Mouse (Mus musculus) urinary bladder, postnatal 4 days (tissue): ENCODE data around the gene Gm20388.
"Not testable (repeated sequence)": the region's sequence is repeated elsewhere in the genome, so short reads cannot be mapped to it uniquely, and the experiment has no call there.

Experiments
- DNase-seq, 2 experiments: peaks; one replicate each; pipeline ENCODE4 v3.0.0; 2021 to 2022; ENCODE audit warnings: low spot score in 2 of 2

Gm20388 gene

DNA sequence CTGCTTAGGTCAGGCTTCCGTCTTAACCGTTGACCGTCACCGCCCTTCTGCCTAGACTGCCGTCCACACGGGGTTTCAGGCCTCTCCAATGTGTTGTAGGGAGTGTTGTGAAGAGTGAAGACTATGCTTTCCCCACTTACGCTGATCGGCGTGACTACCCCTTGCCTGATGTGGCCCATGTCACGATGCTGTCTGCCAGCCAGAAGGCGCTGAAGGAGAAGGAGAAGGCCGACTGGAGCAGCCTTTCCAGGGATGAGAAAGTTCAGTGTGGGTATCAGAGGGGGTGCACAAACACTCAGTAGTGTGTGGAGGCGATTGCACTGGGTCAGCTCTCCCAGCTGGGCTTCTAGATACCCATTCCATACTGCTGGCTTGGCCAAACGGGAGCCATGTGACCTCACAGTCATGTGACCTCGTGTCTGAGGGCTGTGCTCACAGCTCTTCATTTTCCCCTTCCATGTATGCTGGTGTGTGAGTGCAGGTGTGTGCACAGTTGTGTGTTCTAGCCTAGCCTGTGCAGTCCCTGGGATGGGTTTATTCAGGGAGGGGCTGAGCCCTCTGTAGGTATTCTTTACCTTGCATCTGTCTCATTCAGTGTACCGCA lies 762.1 kb downstream of the Gm20388 start:
- no peak for DNase-seq

DNA sequence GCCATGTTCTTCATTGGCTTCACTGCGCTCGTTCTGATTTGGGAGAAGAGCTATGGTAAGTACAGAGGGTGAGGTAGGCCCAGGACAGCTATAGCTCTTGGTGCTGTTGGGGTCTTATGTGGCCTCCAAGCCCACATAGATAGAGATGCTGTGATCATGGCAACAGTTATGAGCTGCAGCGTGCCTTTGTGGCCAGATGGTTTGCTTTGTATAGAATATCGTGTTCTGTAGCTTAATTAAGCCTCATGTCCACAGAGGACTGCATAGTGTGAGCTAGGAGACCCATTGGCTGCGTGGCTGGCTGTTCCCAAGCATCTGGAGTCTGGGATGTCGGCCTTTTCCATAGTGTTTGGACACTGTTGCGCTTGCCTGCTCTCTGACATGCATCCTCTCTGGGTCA lies 762.7 kb downstream of the Gm20388 start:
- no peak for DNase-seq

DNA sequence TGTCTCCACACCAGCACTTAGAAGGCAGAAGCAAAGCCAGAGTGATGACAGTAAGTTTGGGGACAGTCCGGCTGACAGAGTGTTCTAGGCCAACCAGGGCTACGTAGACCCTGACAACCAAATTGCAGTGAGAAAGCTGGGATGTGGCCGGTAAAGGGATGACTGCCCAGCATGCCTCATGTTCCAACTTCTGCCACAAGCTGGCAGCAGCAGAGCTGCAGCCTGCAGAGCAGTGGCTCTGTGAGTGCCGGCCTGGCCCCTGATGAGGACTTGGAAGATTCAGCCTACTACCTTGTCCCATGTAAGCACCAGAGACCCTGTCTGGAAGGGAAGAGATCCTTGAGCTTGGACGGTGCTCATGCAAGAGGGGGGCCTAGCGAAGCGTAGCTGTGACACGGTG lies 765.1 kb downstream of the Gm20388 start:
- DNase-seq: no peak

DNA sequence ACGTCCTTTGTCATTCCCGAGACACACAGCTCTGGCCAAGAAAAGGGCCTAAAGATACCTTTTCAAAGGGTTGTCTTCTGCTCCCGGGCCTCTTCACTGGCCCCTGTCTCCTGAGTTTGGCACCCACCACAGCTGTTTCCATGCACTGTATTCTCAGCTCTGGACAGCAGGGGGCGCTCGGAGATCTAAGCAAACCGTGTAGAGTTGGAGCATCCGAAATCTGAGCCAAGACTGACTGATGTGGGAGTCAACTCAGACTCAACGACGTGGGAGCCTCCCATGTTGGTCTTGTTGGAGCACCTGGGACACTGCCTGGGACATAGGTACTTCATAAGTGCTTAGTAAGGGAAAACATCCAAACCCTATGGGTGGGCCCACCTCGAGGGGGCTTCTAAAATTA lies 767.8 kb downstream of the Gm20388 start:
- DNase-seq: peak; percentile 71 to 90

DNA sequence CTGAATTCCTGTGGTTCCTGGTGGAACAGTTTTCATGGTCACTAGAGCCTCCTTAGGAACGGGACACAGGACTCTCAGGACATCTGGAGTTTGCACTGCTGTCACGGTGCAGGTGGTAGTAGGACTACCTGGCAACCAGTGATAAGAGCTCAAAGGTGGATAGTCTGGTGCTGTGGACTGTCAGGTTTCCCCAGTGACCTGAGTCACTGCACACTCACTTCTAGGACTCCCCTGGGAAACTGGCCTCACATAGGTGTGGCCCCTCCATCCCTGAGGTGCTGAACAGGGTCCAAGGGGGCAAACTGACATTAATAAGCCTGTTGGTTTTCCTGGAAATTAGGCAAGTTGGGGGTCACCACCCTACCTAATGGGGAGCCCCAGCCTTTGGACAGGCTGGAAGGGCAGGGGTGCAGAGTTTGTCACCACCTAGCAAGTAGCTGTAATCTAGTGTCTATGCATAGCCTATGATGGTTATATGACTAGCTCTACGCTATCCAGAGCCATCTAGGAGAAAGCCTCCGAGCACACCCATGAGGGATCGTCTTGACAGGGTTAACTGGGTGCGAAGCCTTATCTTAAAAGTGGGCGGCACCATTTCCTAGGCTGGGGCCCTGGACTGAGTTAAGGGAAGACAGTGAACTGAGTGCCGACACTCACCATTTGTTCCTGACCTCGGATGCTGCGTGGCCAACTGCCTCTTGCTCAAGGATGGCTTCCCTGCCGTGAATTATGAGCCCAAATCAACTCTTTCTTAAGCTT lies 769.2 kb downstream of the Gm20388 start:
- no peak for DNase-seq

DNA sequence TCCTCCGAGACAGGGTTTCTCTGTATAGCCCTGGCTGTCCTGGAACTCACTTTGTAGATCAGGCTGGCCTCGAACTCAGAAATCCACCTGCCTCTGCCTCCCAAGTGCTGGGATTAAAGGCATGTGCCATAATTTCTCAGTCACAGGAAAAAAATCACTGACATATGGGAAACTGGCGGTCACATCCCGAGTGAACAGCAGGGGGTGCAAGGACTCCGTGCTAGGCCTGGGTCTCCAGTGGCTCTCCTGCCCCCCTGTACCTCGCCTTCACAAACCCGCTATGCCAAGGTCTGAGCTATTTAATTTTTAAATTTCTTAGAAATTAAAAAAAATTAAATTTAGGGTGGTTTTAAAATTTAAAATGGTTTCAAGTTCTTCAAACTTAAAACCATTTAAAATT lies 769.8 kb downstream of the Gm20388 start:
- not testable (repeated sequence) for DNase-seq

DNA sequence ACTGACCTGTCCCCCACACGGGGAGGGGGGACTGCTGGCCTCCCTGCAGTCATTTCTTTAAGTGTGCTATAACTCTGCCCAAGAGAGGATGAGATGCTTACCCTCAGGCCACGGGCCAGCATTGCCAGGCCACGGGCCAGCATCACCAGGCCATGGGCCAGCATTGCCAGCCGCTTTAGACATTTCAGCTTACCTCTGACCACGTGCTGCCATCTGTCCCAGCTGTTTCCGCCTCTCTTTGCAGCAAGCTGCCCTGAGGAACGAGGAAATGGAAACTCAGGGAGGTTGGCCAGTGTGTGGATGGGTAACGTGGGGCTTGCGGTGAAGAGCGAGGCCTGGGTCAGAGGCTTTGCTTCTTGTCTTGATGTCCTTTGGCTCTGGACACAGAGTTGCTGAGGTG lies 770.5 kb downstream of the Gm20388 start:
- no peak for DNase-seq

DNA sequence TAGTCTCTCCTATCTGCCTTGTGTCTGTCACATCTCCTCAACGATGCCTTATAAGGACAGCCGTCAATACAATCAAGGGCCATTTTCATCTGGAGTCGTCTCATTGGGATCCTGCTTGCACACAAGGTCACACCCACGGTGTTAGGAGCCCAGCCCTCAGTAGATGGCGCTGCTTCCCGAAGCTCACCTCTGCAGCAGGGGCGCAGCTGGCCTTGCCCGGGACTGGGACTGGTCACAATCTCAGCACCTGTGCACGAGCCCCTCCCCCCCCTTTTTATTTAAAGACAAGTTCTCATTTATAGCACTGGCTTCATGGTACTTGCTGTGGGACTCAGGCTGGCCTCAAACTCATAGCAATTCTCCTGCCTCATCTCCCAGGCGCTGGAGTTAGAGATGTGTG lies 773.0 kb downstream of the Gm20388 start:
- peak; percentile 55 to 80 for DNase-seq

DNA sequence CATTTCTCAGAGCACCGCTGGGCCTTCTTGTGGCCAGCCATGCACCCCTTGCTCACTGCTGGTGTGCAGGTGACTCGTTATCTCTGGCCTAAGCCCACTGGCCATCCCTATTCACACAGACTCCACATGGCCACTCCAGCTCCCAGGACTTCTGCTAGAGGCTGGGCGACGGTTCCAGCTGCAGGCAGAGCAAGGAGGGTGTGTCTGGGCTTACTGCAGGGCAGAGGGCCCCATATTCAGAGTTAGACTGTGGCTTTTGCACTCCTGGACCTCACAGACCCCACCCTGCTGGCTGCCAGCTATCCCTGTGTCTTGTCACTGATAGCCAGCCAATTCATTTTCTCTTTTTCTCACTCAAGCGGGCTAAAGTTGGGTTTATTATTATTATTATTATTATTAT lies 773.4 kb downstream of the Gm20388 start:
- no peak for DNase-seq

DNA sequence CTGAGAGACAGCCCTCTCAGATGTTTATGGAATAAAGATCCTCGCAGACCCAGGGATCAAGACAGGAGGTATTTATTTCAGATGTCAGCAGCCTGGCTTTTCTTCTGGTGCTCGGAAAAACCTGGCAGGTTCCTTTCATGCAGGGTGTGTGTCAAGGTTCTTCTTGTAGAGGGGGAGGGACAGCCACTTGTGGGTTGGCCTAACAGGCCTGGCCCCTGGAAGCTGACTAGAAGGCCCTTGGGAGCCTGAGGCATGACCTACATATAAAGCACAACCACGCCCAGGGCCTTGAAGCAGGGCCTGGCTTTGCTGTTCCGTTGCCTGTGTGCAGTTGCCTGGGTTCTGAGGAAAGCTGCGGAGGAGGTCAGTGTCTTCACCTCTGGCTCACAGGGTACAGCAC lies 774.5 kb downstream of the Gm20388 start:
- DNase-seq: peak in 1 of 2 experiments; percentile 57

DNA sequence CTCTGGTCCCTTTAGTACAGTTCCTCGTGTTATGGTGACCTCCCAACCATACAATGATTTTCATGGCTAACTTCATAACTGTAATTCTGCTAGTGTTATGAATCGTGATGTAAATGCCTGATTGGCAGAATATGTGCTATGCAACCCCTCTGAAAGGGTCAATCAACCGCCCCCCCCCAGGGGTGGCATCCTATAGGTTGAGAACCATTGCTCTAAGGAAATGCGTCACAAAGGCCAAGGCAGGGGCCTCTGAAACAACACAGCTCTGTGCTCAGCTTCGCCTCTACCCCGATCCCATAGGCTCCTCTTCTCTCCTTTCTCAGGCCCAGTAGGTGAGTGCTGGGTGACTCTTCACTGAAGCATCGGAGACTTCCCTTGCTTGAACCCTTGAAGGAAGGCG lies 775.0 kb downstream of the Gm20388 start:
- DNase-seq: no peak

DNA sequence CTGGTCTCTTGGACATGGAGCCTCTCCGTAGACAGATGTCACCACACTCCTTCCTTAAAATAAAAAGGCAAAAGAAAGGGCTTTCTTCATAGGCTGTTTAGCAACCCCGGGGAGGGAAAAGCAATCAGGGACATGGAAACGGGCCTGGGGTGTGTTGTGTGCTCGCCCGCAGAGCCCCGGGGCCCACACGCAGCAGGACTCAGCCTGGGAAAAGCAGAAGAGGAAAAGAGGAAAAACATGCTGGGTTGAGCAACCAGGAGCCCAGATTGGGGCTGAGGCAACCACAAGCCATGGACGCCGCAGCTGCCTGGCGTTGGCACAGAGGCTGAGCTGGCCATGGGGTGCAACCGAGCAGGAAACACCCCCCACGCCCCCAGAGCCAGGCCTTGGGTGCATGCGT lies 775.4 kb downstream of the Gm20388 start:
- no peak for DNase-seq

DNA sequence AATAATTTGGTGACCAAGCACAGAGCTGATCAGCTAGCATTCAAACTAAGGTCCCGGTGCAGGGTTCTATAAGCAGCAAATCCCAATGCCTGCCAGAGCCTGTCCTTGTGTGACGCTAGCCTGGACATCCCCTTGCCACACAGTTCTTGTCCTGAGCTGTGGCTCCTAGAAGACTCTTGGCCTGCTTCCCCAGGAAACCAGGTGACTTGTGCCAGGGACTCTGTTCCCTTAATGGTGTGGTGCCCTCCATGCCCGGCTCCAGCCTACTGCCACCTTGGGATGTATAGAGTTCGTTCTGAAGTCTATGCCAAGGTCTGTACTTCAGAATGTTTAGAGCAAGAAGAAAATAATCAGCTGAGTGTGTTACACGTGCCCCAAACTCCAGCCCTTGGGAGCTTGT lies 775.9 kb downstream of the Gm20388 start:
- DNase-seq: no peak

DNA sequence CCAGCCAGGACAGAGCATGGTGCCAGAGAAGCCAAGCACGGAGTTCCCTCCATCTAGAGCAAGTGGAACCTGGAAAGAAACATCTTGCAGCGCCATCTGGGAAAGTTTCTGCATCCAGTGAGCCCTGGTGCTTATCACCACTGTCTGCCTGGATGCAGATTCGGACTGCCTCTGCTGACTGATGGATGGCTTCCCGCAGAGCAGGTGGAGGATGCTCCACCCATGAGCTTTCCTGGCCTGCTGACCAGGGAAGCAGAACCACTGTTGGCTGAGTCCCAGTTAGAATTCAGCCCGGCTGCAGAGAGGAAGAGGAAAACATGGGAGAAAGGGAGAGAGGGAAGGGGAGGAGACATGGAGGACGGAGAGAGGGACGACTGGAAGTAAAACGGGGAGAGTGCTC lies 777.1 kb downstream of the Gm20388 start:
- DNase-seq: no peak

DNA sequence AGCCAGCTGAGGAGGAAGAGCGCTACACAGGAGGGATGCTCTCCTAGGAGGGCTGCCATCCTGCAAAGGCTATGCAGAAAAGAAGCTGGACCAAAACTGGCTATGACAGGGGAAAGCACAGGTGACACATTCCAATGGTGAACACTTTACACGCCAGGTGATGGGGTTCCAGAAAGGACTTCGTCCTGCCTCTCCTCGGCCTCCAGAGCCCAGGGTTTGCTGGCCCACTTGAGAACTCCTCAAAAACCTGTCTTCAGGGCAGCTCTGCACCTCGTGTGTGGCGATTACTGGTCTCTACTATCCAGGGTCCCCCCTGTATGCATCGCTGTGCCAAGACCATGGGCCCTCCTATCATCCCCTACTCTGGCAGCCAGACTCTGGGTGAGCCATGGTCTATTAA lies 777.9 kb downstream of the Gm20388 start:
- no peak for DNase-seq

DNA sequence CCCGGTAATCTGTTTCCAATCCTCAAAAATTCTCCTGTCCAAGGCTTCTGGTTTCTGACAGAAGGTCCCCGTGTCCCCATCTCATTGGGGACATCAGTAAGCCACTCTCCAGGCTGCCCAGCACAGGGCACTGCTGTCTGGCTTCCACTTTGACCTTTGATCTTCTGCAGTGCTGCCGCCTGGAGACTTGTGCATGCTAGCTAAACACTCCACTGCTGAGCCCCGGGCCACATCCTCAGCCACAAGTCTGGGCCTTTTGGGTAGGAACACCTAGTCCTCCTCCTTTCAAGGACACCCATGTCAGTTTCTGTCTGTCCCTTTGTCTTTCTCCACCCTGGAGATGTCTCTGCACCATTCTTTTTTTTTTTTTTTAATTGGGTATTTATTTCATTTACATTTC lies 782.3 kb downstream of the Gm20388 start:
- no peak for DNase-seq

DNA sequence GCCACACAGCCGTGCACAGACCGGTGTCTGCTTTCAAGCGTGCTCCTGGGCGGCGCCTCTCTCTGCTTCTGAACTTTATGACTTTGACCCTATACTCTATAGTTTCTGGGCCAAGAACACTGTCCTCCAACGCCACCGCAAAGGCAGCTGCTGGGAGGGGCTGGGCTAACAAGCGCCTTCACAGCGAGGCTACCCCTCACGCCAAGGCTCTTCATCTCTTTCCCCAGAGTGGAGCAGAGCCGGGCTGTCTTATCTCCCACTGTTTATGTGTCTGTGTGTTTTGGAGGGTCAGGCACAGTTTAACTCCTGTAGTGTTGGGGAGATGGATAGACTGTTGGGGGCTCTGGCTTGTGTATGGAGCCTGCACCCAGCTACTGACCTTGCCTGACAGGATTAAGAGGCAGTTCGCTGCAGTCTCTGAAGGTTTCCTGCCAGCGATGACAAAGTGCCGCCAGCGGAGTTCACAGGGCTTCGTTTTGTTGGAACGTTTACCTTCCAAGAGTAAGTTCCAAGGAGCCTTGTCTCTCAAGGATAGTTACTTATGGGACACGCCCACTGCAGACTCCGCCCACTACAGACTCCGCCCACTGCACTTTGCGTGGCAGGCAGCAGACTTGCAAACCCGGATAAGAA lies 783.3 kb downstream of the Gm20388 start:
- peak; percentile 66 to 75 for DNase-seq

DNA sequence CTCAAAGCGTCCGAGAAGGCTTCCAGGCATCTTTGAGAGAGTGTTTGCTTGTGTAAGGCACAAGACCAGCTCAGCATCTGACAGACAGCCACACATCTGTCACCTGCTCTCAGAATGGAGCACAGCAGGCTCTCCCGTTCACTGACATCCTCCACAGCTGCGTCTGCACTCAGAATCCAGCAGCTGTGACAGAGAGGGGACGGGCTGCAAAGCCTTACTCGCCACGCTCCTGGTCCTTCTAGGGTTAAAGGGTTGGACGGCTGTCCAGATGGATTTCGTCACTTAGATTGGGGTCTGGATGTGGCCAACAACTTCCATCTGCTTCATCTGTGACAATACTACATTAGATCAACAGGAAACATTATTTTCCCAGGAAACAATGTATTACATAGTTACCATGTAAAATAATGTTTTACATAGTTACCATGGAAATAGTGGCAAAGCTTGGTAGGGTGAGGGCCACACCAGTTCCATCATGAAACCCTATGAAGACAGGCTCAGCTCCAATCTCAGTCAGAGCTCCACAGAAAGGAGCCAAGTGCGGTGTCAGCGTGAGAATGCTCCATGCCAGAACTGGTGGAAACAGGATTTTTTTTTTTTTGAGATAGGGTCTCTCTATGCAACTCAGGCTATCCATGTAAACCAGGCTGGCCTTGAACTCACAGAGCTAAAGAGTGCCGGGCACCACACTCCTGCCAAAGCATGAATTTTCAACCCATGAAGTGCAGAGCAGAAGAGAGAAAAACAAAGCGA lies 785.9 kb downstream of the Gm20388 start:
- DNase-seq: no peak

DNA sequence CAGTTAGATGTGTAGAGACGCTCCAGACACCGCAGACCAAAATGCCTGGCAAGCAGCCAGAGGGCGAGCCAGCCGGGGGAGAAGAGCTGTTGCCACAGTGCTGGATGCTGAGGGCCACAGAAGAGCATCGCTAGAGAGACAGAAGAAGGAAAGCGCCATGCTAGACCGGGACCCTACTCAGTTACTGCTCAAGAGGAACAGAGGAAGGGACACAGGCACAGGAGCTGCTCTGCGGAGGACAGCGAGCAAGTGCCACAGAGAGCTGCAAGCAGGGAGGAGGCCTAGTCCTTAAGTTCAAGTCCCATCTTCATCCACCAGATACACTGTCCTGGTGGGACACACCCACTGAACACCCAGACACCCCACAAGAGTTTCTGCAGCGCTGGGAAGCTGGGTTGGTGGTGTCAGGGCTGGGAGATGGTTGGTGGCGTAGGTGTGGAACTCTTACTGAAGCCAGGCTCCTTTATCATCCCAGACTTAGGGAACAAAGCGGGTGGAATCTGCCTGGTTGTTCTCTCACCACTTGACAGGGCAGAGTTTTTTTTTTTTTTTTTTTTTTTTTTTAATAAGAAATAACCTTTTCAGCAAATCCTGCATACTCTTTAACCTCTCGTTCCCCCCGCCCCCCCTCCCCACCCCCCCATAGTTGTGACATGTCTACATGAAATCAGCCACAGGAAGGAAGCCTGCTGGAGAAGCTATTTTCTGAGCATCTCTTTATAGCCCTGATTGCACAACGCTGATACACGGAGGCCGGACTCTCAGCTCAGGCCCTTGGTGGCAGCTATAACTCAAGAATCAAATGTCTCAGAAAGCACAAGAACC lies 786.7 kb downstream of the Gm20388 start:
- no peak for DNase-seq

DNA sequence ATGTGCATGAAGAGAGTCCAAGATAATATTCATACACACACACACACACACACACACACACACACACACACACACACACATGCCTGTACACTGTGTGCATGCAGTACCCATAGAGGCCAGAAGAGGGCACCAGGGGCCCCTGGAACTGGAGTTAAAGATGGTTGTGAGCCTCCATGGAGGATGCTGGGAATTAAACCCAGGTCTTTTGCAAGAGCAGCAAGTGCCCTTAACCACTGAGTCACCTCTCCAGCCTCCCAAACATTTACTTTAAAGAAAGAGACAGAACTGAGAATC lies 787.3 kb downstream of the Gm20388 start:
- no peak for DNase-seq

DNA sequence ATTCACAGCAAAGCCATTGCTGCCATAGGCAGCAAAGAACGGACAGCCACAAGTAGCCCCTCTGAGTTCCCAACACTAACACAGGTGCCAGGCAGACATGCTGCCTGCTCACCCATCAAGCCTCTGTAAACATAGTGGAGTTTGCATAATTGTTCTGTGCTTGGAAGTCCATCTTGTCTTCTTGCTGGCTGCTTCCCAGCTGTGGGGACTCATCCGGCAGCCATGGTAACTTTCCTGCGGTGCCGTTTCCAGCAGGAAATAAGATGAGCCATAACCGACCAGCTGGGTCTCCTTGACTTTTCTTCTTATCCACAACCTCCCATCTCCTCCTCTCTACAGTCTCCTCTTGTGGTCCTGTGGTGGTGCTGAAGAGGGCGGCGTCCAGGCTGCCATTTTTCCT lies 787.8 kb downstream of the Gm20388 start:
- no peak for DNase-seq

DNA sequence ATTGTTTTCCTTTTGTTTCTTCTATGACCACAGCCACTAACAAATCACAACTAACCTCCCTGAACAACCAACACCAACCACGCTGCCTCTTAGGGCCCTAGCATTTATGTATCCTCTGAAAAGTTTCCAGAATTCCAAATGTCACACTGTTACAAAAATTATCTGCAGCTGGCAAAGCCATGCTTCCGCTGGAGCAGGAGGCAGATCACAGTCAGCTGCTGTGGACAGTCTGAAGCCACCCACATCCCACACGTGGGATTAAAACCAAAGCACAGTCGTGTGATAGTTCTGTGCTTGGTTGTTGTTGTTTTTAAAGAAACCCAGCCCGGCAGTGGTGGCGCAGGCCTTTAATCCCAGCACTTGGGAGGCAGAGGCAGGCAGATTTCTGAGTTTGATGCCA lies 788.4 kb downstream of the Gm20388 start:
- no peak for DNase-seq
